Mouse (Mus musculus) heart, adult 8-10 months (tissue): ENCODE results near the gene Vat1. TPM values are rescaled to one million over a fixed set of nuclear protein-coding genes. Genes with fewer than 3 reads are reported as not detected.
A peak's percentile ranks its signal among the peaks of the same experiment; 100 is the strongest.

ENCODE experiments used
- microRNA-seq: library from miRNA; unstranded; fragments of <30 nt; microRNA quantifications from one replicate; pipeline ENCODE4 v1.2.0, GENCODE M21; 2022
- total RNA-seq, 4 experiments: library from RNA; stranded (reverse); gene quantifications; 2 replicates each; pipeline ENCODE4 v1.2.4; 2022

The Vat1 gene
- total RNA-seq, 4 experiments from 2014 or later, result 20.6 to 23.2 (median 21.8) TPM

Small RNA genes within 50 kb of the gene (microRNA-seq; reads per million reads assigned to microRNA genes)
- 9.2 reads per million, percentile 23 among the genes with 10 or more reads in this experiment for gene Mir6929

Other genes with a start within 250 kb of the Vat1 start
- 10 to 100 TPM; 28.6 to 37.3 (median 31.7) TPM for gene Ezh1, start 239.8 kb downstream of the Vat1 start, total RNA-seq
- 10 to 100 TPM; 60.8 to 93.6 (median 83.9) TPM for gene Ramp2, start 220.2 kb downstream of the Vat1 start, total RNA-seq
- 100 to 1,000 TPM in 3 of 4 experiments, 10 to 100 TPM in 1; 88.4 to 109 (median 104) TPM for gene Vps25, start 212.5 kb downstream of the Vat1 start, total RNA-seq
- gene Wnk4, start 205.7 kb downstream of the Vat1 start, total RNA-seq, result 10 to 100 TPM in 3 of 4 experiments, 1 to 10 TPM in 1; 7.6 to 16.6 (median 14.2) TPM
- gene Cntd1, start 187.2 kb downstream of the Vat1 start, total RNA-seq, result under 1 TPM in 3 of 4 experiments, not detected in 1; 0.14 to 0.29 (median 0.22) TPM
- gene Coa3, start 187.1 kb downstream of the Vat1 start, total RNA-seq, result 100 to 1,000 TPM in 2 of 4 experiments, 10 to 100 TPM in 2; 93.0 to 105 (median 98.0) TPM
- 100 to 1,000 TPM in 2 of 4 experiments, 10 to 100 TPM in 2; 78.6 to 116 (median 100) TPM for gene Becn1, start 163.9 kb downstream of the Vat1 start, total RNA-seq
- gene Psme3, start 150.0 kb downstream of the Vat1 start, total RNA-seq, result 10 to 100 TPM; 66.4 to 85.0 (median 73.6) TPM
- gene Aoc2, start 141.2 kb downstream of the Vat1 start, total RNA-seq, result 1 to 10 TPM; 1.4 to 1.9 (median 1.7) TPM
- 1 to 10 TPM; 7.1 to 9.2 (median 8.5) TPM for gene Aoc3, start 135.6 kb downstream of the Vat1 start, total RNA-seq
- gene G6pc, start 98.7 kb downstream of the Vat1 start, total RNA-seq, result not detected
- gene Aarsd1, start 48.6 kb downstream of the Vat1 start, total RNA-seq, result 10 to 100 TPM; 12.3 to 25.8 (median 22.4) TPM
- 10 to 100 TPM in 1 of 4 experiments, 1 to 10 TPM in 3; 5.0 to 11.5 (median 6.8) TPM for gene Gm27029, start 41.4 kb downstream of the Vat1 start, total RNA-seq
- gene Rundc1, start 41.1 kb downstream of the Vat1 start, total RNA-seq, result 10 to 100 TPM; 10.5 to 13.1 (median 11.8) TPM
- gene Ptges3l, start 40.9 kb downstream of the Vat1 start, total RNA-seq, result 10 to 100 TPM; 46.5 to 67.8 (median 61.1) TPM
- 10 to 100 TPM; 29.2 to 41.5 (median 39.2) TPM for gene Rpl27, start 23.9 kb downstream of the Vat1 start, total RNA-seq
- gene Ifi35, start 17.8 kb downstream of the Vat1 start, total RNA-seq, result 10 to 100 TPM; 13.4 to 14.6 (median 13.9) TPM
- 1 to 10 TPM; 5.3 to 7.5 (median 6.2) TPM for gene Rnd2, start 1.2 kb downstream of the Vat1 start, total RNA-seq
- gene Brca1, start 85.7 kb upstream of the Vat1 start, total RNA-seq, result under 1 TPM; 0.22 to 0.57 (median 0.35) TPM
- 100 to 1,000 TPM in 1 of 4 experiments, 10 to 100 TPM in 3; 91.5 to 100 (median 96.2) TPM for gene Nbr1, start 85.9 kb upstream of the Vat1 start, total RNA-seq
- 1 to 10 TPM; 3.8 to 6.8 (median 4.1) TPM for gene Tmem106a, start 116.0 kb upstream of the Vat1 start, total RNA-seq
- gene Gm11634, start 133.0 kb upstream of the Vat1 start, total RNA-seq, result not detected
- 10 to 100 TPM; 47.9 to 60.0 (median 55.8) TPM for gene Rdm1, start 161.0 kb upstream of the Vat1 start, total RNA-seq
- 10 to 100 TPM; 21.1 to 30.1 (median 27.0) TPM for gene Arl4d, start 199.3 kb upstream of the Vat1 start, total RNA-seq